Mouse (Mus musculus) neutrophil, adult 5-6 weeks (primary cell): ENCODE results near the gene Hist1h4k. TPM values are rescaled to one million over a fixed set of nuclear protein-coding genes. Genes with fewer than 3 reads are reported as not detected.
A peak's percentile ranks its signal among the peaks of the same experiment; 100 is the strongest.
"Not testable (repeated sequence)": the region's sequence is repeated elsewhere in the genome, so short reads cannot be mapped to it uniquely, and the experiment has no call there.

ENCODE experiments used
- ATAC-seq: fragments of 151-379, 151-347 bp; 2 replicates; pipeline ENCODE4 v1.8.0; 2017; ENCODE audit warnings: mild to moderate bottlenecking, moderate TSS enrichment; ENCODE audit not compliant: insufficient number of reproducible peaks, poor library complexity, low FRiP score, severe bottlenecking; ENCODE audit errors: extremely low read depth
- total RNA-seq: library from RNA; stranded (forward); fragments of 200-1000 nt; gene quantifications from 2 replicates; pipeline ENCODE4 v1.2.3, GENCODE M21; 2017

Gene Hist1h4k
- total RNA-seq, 1 experiment from 2014 or later: 63.4 TPM

- peak; percentile 89 for ATAC-seq
Observed at GRCm38 (mm10) chr13:21778814-21779766, 28.8 kb upstream of the Hist1h4k start.

- ATAC-seq: no peak
Observed at GRCm38 (mm10) chr13:21755707-21756106, 5.4 kb upstream of the Hist1h4k start.

GRCm38 (mm10) chr13:21754294-21755001, 4.1 kb upstream of the Hist1h4k start:
- not testable (repeated sequence) for ATAC-seq

- ATAC-seq: peak; percentile 95
Observed at GRCm38 (mm10) chr13:21753524-21754285, 3.4 kb upstream of the Hist1h4k start, which contains the start of the genes Hist1h2ak and Hist1h2bn. Gene Hist1h2ak, minus strand, starts transcription at chr13:21753827. Gene Hist1h2bn, plus strand, starts transcription at chr13:21754123.

GRCm38 (mm10) chr13:21753051-21753523, 2.8 kb upstream of the Hist1h4k start:
- ATAC-seq: no peak

GRCm38 (mm10) chr13:21752356-21752755, 2.1 kb upstream of the Hist1h4k start:
- ATAC-seq: no peak

GRCm38 (mm10) chr13:21751827-21752226, 1.5 kb upstream of the Hist1h4k start:
- no peak for ATAC-seq

- ATAC-seq: no peak
Observed at GRCm38 (mm10) chr13:21751417-21751816, 1.1 kb upstream of the Hist1h4k start.

GRCm38 (mm10) chr13:21749387-21750158, 732 bp downstream of the Hist1h4k start:
- ATAC-seq: no peak

GRCm38 (mm10) chr13:21745006-21745405, 5.3 kb downstream of the Hist1h4k start:
- no peak for ATAC-seq

- peak; percentile 55 for ATAC-seq
Observed at GRCm38 (mm10) chr13:21734906-21735767, 15.2 kb downstream of the Hist1h4k start, which contains the start of gene Hist1h4j. Gene Hist1h4j, plus strand, starts transcription at chr13:21735064.

GRCm38 (mm10) chr13:21734010-21734905, 16.0 kb downstream of the Hist1h4k start:
- peak; percentile 81 for ATAC-seq

- no peak for ATAC-seq
Observed at GRCm38 (mm10) chr13:21733466-21733865, 16.8 kb downstream of the Hist1h4k start.

- ATAC-seq: no peak
Observed at GRCm38 (mm10) chr13:21729544-21729943, 20.8 kb downstream of the Hist1h4k start.

- no peak for ATAC-seq
Observed at GRCm38 (mm10) chr13:21727948-21728572, 22.2 kb downstream of the Hist1h4k start.
